In the genomic region with DNA sequence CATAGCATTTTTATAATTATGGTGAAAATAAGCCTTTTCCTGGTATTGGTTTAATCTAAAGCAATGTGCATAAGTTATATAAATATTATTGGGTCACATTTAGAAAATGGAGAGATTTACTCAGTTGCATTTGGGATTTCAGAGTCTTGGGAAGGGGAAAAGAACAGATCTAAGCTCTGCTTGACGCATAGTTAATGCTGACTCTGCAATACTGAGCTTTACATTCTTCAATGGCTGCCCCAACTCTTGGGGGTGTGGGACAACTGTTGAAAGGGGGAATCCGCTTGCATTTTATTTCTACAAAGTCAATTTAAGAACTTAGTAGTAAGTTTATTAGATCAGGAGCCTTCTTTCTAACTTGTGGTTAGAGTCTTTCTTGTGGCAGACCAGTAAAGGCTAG, we compare ENCODE assay signal across 31 mouse cellular contexts. TPM values are rescaled to one million over a fixed set of nuclear protein-coding genes. Genes with fewer than 3 reads are reported as not detected.
"Had no signal": no experiment of that assay in that cellular context is flagged by ENCODE, and none has a peak within 500 bp of the region (broad histone marks: within the 10 kb centered on the region; RNA-seq: fewer than 3 reads in every experiment).

No protein-coding gene starts in this region.

- H3K4me1 ChIP-seq: heart, embryonic 15.5 days; hindbrain, embryonic 12.5 days; hindbrain, embryonic 13.5 days; hindbrain, embryonic 15.5 days had no signal

- H3K9me3 ChIP-seq: heart, embryonic 12.5 days; heart, embryonic 13.5 days; heart, embryonic 15.5 days; hindbrain, embryonic 10.5 days; hindbrain, embryonic 12.5 days; hindbrain, embryonic 13.5 days; hindbrain, embryonic 15.5 days; intestine, embryonic 15.5 days; kidney, embryonic 15.5 days had no signal

- H3K4me3 ChIP-seq: heart, embryonic 12.5 days; heart, embryonic 13.5 days; heart, embryonic 15.5 days; hindbrain, embryonic 10.5 days; hindbrain, embryonic 12.5 days; hindbrain, embryonic 13.5 days; hindbrain, embryonic 15.5 days; intestine, embryonic 15.5 days; kidney, embryonic 15.5 days; layer of hippocampus, adult 2 months; left cerebral cortex, adult 2 months had no signal

- DNase-seq: heart, postnatal 10 days; heart, postnatal 14 days; heart, postnatal 36 days; heart, postnatal 4 days; kidney, adult 11 months; kidney, adult 18-20 months; kidney, adult 2 months; kidney, adult 9 months; kidney, postnatal 10 days; kidney, postnatal 14 days; kidney, postnatal 25 days; kidney, postnatal 36 days; kidney, postnatal 4 days; layer of hippocampus, adult 9-11 months; layer of hippocampus, postnatal 36 days had no signal

- H3K27me3 ChIP-seq: heart, embryonic 12.5 days; heart, embryonic 13.5 days; heart, embryonic 15.5 days; hindbrain, embryonic 12.5 days; hindbrain, embryonic 13.5 days; hindbrain, embryonic 15.5 days; intestine, embryonic 15.5 days; kidney, embryonic 15.5 days had no signal

- H3K9ac ChIP-seq: heart, embryonic 12.5 days; heart, embryonic 13.5 days; heart, embryonic 15.5 days; hindbrain, embryonic 12.5 days; hindbrain, embryonic 13.5 days; hindbrain, embryonic 14.5 days; hindbrain, embryonic 15.5 days; intestine, embryonic 15.5 days; kidney, embryonic 15.5 days had no signal

- H3K27ac ChIP-seq: heart, embryonic 15.5 days; hindbrain, embryonic 10.5 days; hindbrain, embryonic 12.5 days; hindbrain, embryonic 13.5 days; hindbrain, embryonic 14.5 days; hindbrain, embryonic 15.5 days; hindbrain, postnatal 0 days; intestine, embryonic 15.5 days; kidney, embryonic 15.5 days; kidney, postnatal 0 days; layer of hippocampus, adult 2 months; left cerebral cortex, adult 2 months had no signal

- H3K4me2 ChIP-seq: heart, embryonic 11.5 days; heart, embryonic 12.5 days; heart, embryonic 13.5 days; heart, embryonic 15.5 days; hindbrain, embryonic 12.5 days; hindbrain, embryonic 13.5 days; hindbrain, embryonic 14.5 days; hindbrain, embryonic 15.5 days; intestine, embryonic 15.5 days; kidney, embryonic 15.5 days had no signal

- H3K36me3 ChIP-seq: heart, embryonic 12.5 days; heart, embryonic 13.5 days; heart, embryonic 15.5 days; hindbrain, embryonic 10.5 days; hindbrain, embryonic 12.5 days; hindbrain, embryonic 13.5 days; hindbrain, embryonic 15.5 days; intestine, embryonic 15.5 days; kidney, embryonic 15.5 days had no signal

RNA-seq across cellular contexts. Expression of a gene that starts 28.4 kb away (rescaled TPM):
- polyA plus RNA-seq: inflammation-experienced regulatory T-cells, adult 6 months had no signal
